Mouse (Mus musculus): ENCODE data around the gene Zmat5.
"Not testable (repeated sequence)": the region's sequence is repeated elsewhere in the genome, so short reads cannot be mapped to it uniquely, and the experiment has no call there.

Zmat5 gene

GRCm38 (mm10) chr11:4690353-4690752 is 14.1 kb upstream of the Zmat5 start:
- no peak for DNase-seq (ENCODE audit: low spot score in 2 of 2)

- DNase-seq (ENCODE audit: low spot score in 2 of 2): no peak
These were observed 13.3 kb upstream of the Zmat5 start for GRCm38 (mm10) chr11:4691213-4691612.

- no peak for DNase-seq (ENCODE audit: low spot score in 2 of 2)
These were observed 12.3 kb upstream of the Zmat5 start for GRCm38 (mm10) chr11:4692162-4692561.

GRCm38 (mm10) chr11:4697043-4697983 is 7.2 kb upstream of the Zmat5 start:
- peak; percentile 39 to 66 for DNase-seq (ENCODE audit: low spot score in 2 of 2)

- no peak for DNase-seq (ENCODE audit: low spot score in 2 of 2)
These were observed 3.8 kb upstream of the Zmat5 start for GRCm38 (mm10) chr11:4700726-4701125.

GRCm38 (mm10) chr11:4703688-4704071 is 798 bp upstream of the Zmat5 start:
- no peak for DNase-seq (ENCODE audit: low spot score in 2 of 2)

- DNase-seq (ENCODE audit: low spot score in 2 of 2): no peak
These were observed 700 bp downstream of the Zmat5 start for GRCm38 (mm10) chr11:4705178-4705577.

GRCm38 (mm10) chr11:4710188-4710587 is 5.7 kb downstream of the Zmat5 start:
- DNase-seq (ENCODE audit: low spot score in 2 of 2): not testable (repeated sequence)

- DNase-seq (ENCODE audit: low spot score in 2 of 2): no peak
These were observed 8.3 kb downstream of the Zmat5 start for GRCm38 (mm10) chr11:4712822-4713221.

GRCm38 (mm10) chr11:4714727-4715126 is 10.2 kb downstream of the Zmat5 start:
- no peak for DNase-seq (ENCODE audit: low spot score in 2 of 2)

- DNase-seq (ENCODE audit: low spot score in 2 of 2): no peak
These were observed 11.1 kb downstream of the Zmat5 start for GRCm38 (mm10) chr11:4715596-4715995.

- DNase-seq (ENCODE audit: low spot score in 2 of 2): no peak
These were observed 12.2 kb downstream of the Zmat5 start for GRCm38 (mm10) chr11:4716530-4717236.

- DNase-seq (ENCODE audit: low spot score in 2 of 2): no peak
These were observed 14.1 kb downstream of the Zmat5 start for GRCm38 (mm10) chr11:4718548-4718947.

- DNase-seq (ENCODE audit: low spot score in 2 of 2): no peak
These were observed 15.5 kb downstream of the Zmat5 start for GRCm38 (mm10) chr11:4719961-4720360.

GRCm38 (mm10) chr11:4720393-4720792 is 15.9 kb downstream of the Zmat5 start:
- no peak for DNase-seq (ENCODE audit: low spot score in 2 of 2)

- DNase-seq (ENCODE audit: low spot score in 2 of 2): no peak
These were observed 16.6 kb downstream of the Zmat5 start for GRCm38 (mm10) chr11:4720900-4721580.

GRCm38 (mm10) chr11:4721728-4722127 is 17.2 kb downstream of the Zmat5 start:
- DNase-seq (ENCODE audit: low spot score in 2 of 2): no peak

- DNase-seq (ENCODE audit: low spot score in 2 of 2): no peak
These were observed 25.1 kb downstream of the Zmat5 start for GRCm38 (mm10) chr11:4729603-4730002.

- DNase-seq (ENCODE audit: low spot score in 2 of 2): no peak
These were observed 25.6 kb downstream of the Zmat5 start for GRCm38 (mm10) chr11:4730096-4730495.

GRCm38 (mm10) chr11:4730913-4731312 is 26.4 kb downstream of the Zmat5 start:
- DNase-seq (ENCODE audit: low spot score in 2 of 2): no peak

GRCm38 (mm10) chr11:4731781-4732180 is 27.3 kb downstream of the Zmat5 start:
- DNase-seq (ENCODE audit: low spot score in 2 of 2): no peak

GRCm38 (mm10) chr11:4734179-4734578 is 29.7 kb downstream of the Zmat5 start:
- DNase-seq (ENCODE audit: low spot score in 2 of 2): no peak

All from right cerebral cortex, postnatal 36 days (tissue).